In genomic region chr11:67086467-67087164, GRCm38 (mm10) we compare ENCODE assay signal across 1 mouse cellular context.
TF ChIP-seq lines count a peak whose summit lies in the region.

No protein-coding gene starts in this region.

TF ChIP-seq in myocyte, 11 proteins besides CTCF, POLR2A, EP300 and RAD21 (continued from another document):
- TF ChIP-seq CEBPB (IDR thresholded peaks at IDR 0.05; ENCODE audit: insufficient read depth, poor library complexity, severe bottlenecking) (no peak), TCF3 (IDR thresholded peaks at IDR 0.05; ENCODE audit: insufficient read length, low read depth) (no peak)
